Mouse (Mus musculus) T-helper 1 cell (primary cell): Measurements from ENCODE around the gene Sorl1.

ENCODE experiments used
- in situ Hi-C: fragments of 300-600 bp; cut with MboI, MseI; formaldehyde crosslinking; loops from one replicate; pipeline ENCODE4 v1.15.1; 2025; ENCODE audit warnings: high pct_unique_total_duplicates

Sorl1 gene

DNA sequence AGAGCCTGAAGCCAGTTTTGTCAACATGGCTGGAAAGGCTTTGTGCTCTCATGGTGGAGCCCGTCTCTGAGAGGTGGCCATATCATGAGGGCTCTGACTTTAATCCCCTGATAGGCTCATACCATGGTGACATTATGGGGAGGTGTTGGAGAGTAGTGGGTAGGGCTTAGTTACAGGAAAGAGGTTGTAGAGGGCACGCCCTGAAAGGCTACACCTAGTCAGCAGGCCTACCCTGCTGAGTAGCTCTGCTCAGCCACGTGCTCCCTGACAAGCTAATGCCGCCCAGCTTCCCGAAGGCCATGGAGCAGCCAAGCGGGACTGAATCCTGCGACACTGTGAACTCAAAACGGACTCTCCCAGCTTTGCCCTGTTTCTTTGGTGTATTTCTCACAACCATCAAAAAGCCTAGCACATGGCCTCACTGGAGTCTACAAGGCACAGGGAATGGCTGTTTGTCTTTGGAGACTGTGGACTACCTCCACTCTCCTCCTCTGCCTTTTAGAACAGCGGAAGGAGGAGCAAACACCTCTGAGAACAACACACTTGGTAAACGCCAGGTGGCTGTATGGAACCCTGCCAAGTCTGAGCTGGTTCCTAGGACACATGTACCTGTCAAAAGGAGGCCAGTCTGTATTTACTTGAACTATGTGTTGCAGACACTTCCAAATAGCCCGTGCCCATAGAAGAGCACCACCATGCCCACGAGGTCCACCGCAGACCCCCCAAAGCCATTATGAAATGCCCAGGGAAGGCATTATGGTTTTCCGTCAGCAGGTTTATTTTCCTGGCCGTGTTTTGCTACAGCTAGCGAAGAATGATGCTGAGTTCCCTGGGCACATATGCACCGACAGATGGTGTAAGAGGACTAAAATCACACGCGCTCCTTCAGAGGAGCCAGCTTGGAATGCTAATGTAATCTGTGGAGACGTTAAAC is 69.5 kb downstream of the Sorl1 start:
- in situ Hi-C loops: no loop called here

DNA sequence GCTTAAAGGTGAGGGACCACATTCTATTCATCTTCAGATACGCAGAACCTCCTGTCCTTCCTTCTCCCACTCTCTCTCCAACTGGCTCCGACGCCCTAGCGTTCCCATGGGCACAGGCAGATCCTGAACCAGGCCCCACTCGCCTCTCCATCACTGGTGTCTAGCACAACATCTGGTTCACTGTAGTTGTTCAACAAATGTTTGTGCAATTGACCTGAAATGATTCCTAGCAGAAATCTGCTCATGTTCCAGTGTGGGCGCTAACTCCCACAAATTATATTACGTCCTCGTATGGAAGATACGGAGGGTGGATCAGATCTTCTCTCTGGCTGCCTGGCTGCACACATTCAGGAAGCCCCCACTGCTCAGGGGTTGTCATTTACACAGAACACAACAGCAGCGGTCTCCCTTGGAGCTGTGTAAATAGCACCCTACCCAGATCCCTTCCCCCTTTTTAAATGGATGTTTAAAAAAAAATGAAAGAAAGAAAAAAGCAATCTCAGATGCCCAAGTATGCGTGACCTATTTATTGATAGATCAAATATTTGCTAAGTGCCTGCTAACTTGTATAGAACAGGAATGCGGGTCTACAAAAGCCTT is 70.4 kb downstream of the Sorl1 start:
- in situ Hi-C loops: no loop called here

DNA sequence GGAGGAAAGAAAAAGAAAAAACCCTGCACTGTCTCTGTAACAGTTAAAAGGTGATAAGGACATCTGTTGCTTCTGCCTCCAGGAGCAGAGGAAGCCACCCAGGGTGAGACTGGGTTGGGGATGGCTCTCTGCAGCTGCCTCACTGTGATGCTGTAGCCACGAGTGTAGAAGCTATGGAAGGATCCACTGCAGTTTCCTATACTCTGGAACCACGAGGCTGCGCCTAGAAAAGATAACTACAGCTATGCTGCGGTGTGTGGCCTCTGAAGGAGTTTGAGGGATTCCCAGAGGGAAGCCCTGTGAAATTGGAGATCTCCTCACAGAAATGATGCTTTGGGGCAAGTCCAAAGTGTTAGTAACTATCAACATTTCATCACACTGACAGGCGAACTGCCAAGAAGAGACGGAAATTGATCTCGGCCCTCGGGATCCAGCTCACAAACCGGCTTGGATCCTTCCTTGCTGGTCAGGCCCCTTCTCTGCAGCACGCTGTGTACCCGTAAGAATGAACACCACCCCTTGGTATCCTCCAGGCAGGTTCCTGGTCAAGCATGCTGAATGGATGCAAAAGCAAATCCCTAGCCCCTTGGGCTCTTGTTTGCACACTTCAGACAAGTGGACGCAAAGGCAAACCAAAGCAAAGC is 71.3 kb downstream of the Sorl1 start:
- in situ Hi-C loops: no loop called here

DNA sequence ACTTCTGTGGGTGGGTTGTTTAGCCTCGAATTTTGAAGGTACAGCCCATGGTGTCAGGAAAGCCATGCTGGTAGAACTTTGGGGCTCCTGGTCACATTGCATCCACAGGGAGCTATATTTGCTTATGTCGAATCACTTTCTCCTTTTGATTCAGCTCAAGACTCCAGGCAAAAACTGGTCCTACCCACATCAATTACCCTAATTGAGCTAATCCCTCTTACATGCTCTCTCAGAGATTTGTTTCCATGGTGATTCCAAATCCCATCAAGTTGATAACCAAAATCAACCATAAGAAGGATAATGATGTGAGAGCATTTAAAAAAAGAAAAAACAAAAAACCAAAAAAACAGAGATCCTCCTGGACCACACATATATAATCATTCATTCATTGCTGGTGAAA is 75.6 kb downstream of the Sorl1 start:
- in situ Hi-C loops: no loop called here

DNA sequence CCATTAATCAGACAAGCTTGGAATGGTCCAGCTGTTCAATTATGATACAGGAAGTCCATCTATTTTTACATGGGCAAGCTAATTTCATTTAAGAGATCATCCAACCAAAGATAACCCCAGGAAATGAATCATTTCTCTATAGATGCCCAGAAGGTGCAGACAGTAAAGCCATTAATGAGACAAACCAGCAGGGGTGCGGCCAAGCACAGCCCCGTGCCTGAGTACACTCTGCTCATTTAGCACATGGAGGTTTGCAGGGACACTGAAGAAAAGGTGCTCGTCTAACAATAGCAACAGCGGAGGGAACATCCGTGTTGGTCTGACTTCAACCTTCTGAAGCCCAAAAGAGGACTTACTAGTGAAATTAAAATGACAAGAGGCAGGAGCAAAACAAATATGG is 76.3 kb downstream of the Sorl1 start:
- in situ Hi-C loops: no loop called here

DNA sequence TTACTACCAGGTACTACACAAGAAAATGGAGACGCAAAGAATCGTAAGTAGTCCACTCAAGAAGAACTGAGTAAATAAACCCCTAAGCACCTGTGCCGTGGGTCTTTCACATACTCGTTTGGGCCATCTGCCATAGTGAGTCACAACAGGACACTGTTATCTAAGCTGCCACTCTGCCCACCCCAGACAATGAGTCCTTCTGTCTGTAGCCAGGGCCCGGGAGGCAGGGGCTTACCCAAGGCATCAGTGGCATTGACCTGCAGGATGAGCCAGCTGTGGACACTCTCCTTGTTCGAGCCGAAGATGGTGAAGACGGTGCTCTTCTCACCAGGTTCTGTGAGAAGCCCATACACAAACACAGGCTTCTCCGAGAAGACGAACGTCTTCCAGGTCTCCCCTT is 77.8 kb downstream of the Sorl1 start:
- in situ Hi-C loops: no loop called here

DNA sequence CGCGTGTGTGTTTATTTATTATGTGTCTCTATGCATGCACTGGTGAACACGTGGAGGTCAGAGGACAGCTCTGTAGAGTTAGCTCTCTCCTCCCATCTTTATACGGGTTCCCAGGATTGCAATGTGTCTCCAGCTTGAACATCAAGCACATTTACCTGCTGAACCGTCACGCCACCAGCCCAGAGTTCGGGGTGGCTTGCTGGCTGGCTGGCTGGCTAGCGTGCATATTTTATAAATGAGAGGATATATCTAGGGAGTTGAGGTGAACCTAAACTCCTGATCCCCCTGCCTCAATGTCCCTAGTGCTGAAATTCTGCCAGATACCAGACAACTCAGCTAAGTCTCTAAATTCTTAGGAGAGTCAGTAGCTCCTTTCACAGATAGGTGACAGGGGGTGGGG is 79.4 kb downstream of the Sorl1 start:
- in situ Hi-C loops: no loop called here

DNA sequence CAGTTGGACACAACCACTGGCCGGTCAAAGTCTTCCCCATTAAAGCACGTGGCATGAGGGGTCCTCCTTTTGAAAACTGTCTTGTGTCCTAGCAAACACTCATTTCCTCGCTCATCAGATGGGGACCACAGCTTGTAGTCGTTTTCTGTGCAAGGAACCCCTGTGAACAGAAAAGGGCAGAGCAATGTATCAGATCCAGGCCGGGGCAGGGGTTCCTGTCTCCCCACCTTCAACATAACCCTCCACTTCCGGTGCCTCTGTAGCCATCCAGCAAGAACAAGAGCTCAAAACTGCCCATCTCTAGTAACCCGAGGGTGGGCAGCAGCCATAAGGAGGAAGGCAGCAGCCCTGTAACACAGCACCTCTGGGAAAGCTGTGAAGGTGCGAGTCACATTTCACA is 80.2 kb downstream of the Sorl1 start:
- in situ Hi-C loops: no loop called here

DNA sequence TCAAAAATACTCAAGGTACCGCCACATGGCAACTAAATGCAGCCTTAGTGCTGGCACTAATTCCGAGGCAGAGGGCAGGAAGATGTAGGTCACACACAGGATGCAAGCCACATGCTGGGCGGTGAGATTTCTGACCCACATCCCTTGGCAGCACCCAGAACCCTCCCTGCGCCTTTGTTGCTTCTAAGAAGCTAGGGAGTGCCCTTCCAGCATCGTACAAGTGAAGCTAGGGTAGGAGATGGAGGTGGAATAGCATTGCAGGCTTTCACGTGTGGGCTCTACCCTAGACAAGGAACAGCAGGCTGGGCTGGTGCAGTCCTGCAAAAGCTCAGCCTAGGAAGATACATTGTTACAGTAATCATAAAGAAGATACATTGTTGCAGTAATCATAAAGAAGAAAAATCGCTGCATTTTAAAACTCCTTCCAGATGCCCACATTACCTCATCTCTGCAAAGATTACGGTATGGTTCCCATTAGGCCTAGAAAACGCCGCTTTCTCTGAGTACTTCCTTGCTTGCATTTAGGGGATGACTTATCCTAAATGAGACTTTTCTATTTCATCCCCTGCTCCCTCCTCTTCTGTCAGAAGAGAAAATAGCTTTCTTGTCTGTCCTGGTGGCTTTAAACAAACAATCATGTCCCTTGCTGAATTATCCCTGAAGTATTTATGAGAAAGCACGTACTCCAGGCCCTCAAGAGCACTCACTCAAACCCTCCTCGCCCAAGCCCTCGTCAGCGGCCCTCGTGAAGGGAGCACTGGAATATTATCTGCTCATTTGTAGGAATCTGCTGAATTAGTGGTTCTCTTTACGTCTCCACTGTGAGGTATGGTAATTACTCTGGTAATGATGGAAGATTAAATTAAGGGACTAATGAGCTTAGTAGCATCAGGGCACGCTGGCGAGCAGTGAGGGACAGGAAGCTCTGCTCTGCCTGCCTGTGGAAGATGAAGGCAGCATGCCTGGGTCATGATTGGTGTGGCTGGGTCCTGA is 84.8 kb downstream of the Sorl1 start:
- in situ Hi-C loops: no loop called here

DNA sequence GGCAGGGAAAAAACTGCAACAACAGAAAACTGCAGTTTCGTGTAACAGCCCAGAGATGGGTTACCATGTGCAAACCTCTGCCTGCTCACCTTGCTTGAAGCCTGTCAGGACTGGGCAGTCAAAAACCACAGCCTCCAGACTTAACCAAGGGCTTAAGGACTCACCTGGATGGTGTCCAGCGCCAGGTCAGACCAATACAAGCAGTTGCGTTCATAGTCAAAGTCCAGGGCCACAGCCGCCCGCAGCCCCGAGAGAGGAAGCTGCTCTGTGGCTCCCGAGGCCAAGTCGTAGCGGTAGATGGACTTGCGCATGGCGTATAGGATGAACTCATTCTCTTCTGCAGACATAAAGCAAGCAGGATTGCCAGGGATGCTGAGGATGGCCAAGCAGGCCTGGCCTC is 87.2 kb downstream of the Sorl1 start:
- in situ Hi-C loops: no loop called here

DNA sequence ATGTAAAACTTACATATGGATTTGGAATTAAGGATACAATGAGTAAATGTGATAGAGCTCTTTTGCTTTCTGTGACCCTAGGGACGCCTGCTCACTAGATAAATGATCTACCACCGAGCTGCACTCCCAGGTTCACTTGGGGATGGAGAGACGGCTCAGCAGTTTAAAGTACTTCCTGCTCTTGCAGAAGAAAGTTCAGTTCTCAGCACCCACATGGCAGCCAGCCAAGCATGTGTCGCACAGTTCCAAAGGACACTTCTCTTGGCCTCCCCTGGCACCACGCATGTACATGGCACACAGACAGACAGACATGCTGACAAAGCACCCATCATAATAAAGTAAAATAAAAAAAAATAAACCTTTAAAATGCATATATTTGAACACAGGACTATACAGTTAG is 88.1 kb downstream of the Sorl1 start:
- in situ Hi-C loops: no loop called here

DNA sequence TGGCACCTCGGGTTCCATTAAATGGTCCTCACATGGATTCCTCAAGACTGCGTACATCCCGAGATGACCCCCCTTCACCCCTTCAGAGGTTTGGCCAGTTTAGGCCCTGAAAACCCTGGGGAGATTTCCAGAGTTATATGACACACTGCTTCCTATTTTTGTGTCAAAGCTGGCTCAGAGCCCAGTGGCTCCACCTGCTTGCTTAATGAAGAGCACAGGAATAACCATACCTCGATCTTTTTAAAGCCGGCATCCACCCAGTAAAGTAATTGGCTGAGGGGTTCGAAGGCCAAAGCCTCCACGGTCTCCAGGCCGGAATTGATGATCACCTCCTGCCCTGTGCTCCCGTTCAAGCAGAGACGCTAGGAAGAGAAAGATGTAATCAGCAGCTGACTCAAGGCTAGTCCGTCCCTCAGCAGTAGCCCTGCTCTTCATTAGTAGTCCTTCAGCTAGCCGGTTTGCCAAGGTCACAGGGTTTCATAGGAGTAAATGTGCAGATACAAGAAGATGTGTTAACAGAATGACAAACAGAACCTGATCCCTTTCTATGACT is 88.8 kb downstream of the Sorl1 start:
- in situ Hi-C loops: no loop called here

DNA sequence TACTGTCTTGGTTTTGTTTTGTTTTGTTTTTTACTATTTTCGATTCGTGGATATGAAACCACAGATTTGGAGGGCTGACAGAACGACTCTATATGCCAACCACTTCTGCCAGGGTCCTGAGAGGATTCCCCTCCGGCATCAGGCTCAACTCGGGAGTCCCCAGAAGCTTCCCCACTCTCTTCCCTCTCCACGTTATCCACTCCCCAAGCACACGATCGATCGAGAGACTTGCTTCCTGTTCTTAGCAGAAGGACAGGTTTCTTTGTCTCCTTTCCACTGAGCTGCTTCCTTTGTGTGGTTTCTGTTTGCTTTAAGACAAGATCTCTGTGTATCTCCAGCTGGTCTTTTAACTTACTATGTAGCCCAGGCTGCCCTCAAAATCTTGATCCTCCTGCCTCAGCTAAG is 90.0 kb downstream of the Sorl1 start:
- in situ Hi-C loops: no loop called here

DNA sequence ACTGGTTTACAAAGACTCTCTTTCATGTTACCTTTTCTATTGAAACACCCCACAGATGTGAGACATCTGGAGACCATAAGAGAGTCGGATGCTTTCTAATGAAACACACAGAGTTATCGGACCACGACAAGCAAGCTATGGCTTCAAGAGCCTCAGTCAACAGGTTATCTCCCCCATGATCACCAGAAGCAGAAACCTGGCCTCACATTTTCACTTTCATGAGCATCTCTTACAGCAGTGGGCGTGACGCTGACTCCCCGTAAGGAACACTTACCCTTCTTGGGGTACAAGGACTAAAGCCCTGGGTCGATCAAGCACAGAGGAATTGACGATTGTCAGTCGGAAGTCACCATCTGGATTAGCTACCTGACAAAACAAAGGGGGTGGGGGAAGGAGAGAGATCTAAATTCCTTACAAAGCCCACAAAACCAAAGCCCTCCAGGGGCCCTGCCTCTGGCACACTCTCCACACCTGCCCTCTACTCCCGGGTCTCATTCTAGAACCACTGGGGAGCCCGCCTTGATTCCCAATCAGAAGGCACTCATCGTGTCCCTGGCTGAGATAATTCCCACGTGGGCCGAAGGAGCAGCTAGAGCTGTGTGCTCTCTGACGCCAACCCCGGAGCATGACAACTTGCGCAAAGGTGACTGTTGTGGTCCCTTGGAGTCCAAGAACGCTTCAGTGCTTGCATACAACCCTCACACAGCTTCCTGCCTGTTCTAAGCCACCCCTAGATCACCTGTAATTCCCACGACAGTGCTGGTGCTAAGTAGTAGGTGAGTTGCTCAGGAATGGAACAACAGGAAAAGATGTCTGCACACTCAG is 90.6 kb downstream of the Sorl1 start:
- in situ Hi-C loops: no loop called here

DNA sequence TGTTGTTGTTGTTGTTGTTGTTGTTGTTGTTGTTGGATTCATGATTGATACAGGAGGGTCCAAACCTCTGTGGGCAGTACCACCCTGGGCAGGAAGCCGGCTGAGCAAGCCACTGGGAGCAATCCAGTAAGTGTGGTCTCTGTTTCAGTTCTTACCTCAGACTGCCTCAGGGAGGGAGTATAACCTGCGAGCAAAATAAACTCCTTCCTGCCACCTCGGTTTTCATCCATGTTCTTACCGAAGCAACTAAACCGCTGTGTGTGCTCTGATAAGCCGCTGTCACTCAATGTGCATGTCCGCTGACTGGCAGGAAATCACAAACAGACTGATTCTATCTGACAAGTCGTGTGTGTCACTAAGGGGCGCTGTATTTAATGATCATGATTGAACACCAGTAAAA is 91.7 kb downstream of the Sorl1 start:
- in situ Hi-C loops: no loop called here

DNA sequence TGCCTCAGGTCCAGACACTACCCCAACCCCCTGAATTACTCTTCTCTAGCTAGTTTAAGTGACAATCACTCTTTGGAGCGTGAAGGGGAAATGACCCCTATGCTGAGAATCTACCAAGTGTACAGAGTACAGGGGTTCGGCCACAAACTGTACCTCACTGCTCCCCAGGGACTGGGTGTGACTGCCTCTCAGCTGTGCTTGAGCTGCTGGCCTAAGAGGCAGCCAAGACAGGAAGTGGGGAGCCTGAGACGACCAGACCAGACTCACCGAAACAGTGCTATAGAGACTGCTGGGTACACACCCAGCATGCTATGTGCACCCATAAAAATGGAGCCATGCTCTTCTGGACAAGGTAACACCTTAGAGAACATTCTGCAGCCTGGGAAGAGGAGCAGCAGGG is 95.3 kb downstream of the Sorl1 start:
- in situ Hi-C loops: no loop called here

DNA sequence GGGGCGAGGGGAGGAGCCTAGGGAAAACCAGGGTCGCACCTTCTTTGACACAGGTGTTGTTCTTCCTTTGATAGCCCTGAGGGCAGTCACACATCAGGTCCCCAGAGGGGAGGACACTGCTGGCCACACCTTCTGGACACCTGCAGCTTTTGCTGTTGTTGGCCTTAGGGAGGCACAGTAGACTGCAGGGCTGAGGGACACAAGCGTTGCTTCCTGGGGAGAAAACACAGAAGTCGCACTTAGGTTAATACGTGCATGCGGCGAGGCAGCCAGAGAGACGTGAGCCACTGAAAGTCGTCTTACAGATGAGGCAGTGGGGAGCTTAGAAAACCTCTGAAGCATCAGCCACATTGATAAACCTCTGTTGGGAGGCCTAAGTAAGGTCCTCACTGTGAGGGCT is 99.8 kb downstream of the Sorl1 start:
- in situ Hi-C loops: no loop called here

DNA sequence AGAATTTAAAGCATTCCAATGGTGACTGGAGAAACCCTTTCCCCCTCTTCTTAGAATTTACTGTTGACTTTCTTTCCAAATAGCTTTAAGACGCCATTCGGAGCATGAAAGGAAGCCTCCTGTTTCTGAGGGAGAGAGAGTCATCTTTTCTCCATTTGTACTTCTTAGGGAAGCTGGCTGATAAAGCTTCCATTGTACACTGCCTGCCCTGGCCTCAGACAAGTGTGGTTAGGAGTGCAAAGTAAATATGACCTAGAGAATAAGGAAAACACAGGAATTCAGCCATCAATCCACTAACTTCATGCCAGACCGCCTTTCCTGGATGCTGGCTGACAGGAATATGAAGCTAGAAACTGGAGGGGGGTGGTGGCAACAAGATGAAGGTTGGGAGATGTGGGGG is 100.7 kb downstream of the Sorl1 start:
- in situ Hi-C loops: no loop called here

DNA sequence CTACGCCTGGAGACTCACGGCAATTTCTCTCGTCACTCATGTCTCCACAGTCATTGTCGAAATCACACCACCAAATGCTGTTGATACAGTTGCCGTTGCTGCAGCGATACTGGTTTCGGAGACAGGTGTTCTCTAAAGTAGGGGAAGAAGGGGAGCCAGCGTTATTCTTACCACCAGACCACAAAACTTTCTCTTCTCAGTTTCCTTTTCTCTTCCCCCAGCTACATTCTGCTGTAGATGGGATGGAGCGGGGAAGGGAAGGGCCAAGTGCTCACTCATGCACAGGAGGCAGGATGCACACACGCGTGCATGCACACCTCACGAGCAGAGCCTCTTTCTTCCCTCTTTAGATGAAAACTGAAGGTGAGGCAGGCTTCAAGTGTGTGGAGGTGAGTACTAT is 101.8 kb downstream of the Sorl1 start:
- in situ Hi-C loops: no loop called here

DNA sequence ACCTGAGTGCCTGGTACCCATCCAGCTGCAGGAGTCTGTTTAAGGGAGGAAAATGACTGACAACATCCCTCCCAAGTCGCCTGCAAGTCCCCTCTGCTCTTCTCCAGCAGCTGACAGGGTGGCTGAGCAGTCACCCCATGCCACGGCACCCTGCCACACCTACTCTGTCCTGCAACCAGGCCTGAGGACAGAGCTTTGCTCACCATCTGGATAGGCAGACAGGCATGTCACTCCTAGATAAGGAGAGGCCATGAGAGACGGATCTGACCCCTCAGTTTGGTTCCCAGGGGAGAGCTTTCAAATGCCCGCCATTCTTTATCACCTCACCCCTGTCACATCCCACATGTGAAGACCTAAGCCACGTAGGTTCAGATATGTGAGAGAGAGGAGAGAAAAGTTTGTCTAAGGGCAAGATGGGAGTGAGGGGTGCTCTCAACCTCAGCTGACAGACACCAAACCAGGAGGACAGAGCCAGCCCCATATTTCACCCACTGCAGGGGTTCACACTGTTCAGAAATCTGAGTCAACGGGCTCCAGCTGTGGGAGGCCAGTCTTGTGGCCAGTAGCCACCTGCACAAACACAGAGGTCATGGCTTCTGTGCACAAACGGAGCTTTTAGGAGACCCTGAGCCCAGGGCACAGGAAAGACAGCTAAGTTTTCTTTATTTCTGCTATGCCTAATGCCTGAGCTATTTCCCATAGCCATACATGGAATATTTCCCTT is 104.6 kb downstream of the Sorl1 start:
- in situ Hi-C loops: no loop called here
